Comparison of ENCODE assay signal across 15 mouse cellular contexts in genomic region chr11:120290266-120290665, GRCm38 (mm10).
"Had no signal": no experiment of that assay in that cellular context is flagged by ENCODE, and none has a peak within 500 bp of the region (broad histone marks: within the 10 kb centered on the region; RNA-seq: fewer than 3 reads in every experiment).

No protein-coding gene starts in this region.

- H3K27me3 ChIP-seq: midbrain, embryonic 12.5 days; neural tube, embryonic 13.5 days; neural tube, embryonic 15.5 days; stomach, embryonic 15.5 days had no signal

- H3K9me3 ChIP-seq: midbrain, embryonic 10.5 days; midbrain, embryonic 12.5 days; neural tube, embryonic 13.5 days; neural tube, embryonic 15.5 days had no signal

- DNase-seq: lung, adult 18-20 months; lung, embryonic 14.5 days; lung, postnatal 10 days; lung, postnatal 4 days; midbrain, embryonic 14.5 days; right cerebral cortex, postnatal 14 days; thymus, adult 2 months; thymus, postnatal 25 days; thymus, postnatal 4 days had no signal

- H3K4me3 ChIP-seq: midbrain, embryonic 10.5 days; midbrain, embryonic 12.5 days; myocyte; neural tube, embryonic 13.5 days; neural tube, embryonic 15.5 days; stomach, embryonic 15.5 days had no signal
